Mouse (Mus musculus) adrenal gland (tissue): ENCODE results near the gene Arhgap44.

Experiments
- intact Hi-C: fragments of 180-260 bp; cut with DNase I; formaldehyde crosslinking; loops from one replicate; pipeline ENCODE4 v1.15.1; 2025
- microRNA-seq, 2 experiments: library from miRNA; unstranded; fragments of <30 nt; microRNA quantifications; one replicate each; pipeline ENCODE4; 2019

Gene Arhgap44

GRCm38 (mm10) chr11:65016754-65017153 is 146.0 kb downstream of the Arhgap44 start:
- intact Hi-C loops, result no loop called here

- intact Hi-C loops, result no loop called here
Measured at GRCm38 (mm10) chr11:65013906-65014305, 148.9 kb downstream of the Arhgap44 start.

DNA sequence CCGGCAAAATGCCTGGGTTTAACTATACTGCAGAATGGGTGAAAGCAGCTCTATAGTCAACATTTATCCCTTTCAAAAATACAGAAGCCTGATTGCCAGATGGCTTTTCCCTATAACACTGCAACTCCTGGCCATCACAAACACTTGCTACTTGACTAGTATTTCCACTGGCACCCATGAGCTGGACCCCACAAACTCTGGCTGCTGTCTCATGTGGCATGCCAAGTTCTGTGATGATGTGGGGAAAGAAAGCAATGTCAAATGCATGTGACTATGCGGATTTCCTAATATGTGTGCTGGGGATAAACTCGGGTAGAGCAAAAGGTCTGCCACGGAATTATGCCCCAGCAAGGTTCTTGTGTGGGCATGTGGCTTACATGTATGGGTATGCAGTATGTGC is 156.7 kb downstream of the Arhgap44 start:
- intact Hi-C loops, result no loop called here

DNA sequence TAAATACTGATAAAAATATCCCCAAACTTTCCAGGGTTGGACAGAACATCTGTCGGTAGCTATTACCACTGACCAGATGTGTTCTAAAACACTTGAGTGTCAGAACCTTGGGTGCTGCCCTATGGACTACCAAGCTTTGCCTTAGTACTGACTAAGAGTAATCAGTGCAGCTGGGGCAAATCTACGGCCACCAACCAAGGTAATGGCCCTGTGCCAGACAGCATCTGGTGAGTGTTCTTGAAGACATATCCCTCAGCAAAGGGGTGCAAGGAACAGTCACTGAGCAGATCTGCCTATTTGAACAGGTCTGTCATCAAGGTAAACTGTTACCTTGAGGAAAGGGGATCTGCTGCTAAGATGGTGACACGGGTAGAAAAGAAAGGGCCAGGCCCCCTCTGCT is 157.9 kb downstream of the Arhgap44 start:
- intact Hi-C loops, result no loop called here

DNA sequence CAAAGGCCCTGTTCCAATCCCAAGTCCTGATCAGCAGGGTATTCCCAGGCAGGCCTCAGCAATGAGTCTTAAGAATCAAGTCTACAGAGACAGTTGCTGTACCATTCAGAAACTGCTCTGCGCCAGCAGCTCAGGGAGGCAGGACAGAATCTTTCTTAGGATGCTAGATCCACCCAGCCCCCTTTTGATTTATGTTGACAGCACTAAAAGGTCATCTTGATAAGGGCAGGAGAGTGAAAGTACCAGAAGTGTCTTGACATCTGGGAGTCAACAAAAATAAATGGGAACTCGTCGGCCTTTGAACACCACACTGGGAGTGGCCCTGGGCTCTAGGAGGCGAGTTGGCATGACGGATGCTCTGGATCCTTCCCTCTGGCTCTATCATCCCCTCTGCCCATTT is 159.2 kb downstream of the Arhgap44 start:
- intact Hi-C loops, result no loop called here

DNA sequence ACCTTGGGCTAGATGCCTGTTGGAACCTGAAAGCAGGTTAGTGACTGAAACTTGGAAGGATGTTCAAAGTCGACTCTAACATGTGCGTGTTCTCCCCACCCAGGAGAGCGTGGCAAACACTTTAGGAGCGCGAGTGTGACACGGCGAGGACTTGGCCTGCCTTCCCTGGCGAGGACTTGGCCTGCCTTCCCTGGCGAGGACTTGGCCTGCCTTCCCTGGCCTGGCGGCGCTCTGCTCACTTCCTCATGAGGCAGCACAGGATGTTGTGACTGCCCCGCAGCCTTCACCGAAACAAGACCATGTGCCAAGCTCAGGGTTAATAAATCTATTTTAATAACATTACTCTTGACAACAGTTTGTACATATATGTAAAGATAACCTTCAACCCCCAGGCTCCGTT is 161.0 kb downstream of the Arhgap44 start:
- intact Hi-C loops, result no loop called here

DNA sequence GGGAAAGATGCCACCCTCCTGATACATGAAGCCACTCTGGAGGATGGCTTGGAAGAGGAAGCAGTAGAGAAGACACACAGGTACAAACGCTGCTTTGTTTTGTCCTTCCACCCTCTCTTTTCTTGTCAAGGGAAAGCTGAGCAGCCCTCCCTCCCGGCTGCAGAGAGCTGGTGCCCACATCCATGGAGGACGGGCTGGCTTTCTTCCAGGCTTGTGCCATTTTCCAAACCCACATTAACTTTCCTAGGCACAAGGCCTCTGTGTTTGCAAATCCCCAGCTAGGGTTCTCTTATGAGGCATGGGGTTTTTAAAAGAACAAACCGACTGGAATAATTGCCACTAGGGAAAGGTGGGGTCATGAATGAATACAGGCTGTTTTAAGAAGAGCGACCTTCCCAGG is 163.1 kb downstream of the Arhgap44 start:
- intact Hi-C loops, result no loop called here

DNA sequence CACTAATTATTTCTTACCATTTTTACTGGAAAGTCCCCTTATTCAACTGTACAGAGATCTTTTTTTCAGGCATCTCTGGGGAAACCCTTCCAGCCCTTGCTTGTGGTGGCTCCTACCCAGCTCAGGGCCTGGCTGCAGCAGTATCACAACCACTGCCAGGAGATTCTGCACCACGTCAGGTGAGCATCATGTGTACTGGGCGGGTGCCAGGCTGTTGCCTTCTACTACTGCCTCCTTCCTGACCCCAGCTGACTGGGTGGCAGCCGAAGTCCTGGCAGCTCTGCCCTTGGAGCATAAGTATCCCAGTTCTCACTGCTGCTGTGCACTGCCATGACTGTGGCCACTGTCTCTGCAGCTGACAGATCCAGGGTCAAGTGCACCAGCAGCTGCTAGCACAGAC is 164.3 kb downstream of the Arhgap44 start:
- intact Hi-C loops, result no loop called here

- intact Hi-C loops, result no loop called here
Measured at GRCm38 (mm10) chr11:64988556-64988955, 174.2 kb downstream of the Arhgap44 start.

DNA sequence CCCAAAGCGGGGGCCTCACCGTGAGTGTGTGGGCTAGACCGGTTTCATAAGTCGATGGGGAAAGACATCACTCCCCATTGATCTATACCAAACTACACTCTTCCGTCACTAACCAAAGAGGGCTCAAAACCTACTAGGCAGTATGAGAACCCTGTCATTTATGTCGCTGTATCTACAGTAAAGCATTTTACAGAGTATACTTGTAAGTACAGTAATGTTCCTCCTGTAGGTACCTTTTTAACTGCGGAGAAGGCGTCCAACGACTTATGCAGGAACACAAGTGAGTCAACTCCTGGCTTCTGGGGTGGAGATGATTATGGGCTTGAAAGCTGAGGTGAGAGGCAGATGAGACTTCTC is 183.3 kb downstream of the Arhgap44 start:
- intact Hi-C loops, result no loop called here

- intact Hi-C loops, result no loop called here
Measured at GRCm38 (mm10) chr11:64978720-64979488, 183.9 kb downstream of the Arhgap44 start, which contains the start of gene Elac2. Gene Elac2, plus strand, starts transcription at chr11:64979038.

GRCm38 (mm10) chr11:64972418-64972817 is 190.3 kb downstream of the Arhgap44 start:
- intact Hi-C loops, result no loop called here

DNA sequence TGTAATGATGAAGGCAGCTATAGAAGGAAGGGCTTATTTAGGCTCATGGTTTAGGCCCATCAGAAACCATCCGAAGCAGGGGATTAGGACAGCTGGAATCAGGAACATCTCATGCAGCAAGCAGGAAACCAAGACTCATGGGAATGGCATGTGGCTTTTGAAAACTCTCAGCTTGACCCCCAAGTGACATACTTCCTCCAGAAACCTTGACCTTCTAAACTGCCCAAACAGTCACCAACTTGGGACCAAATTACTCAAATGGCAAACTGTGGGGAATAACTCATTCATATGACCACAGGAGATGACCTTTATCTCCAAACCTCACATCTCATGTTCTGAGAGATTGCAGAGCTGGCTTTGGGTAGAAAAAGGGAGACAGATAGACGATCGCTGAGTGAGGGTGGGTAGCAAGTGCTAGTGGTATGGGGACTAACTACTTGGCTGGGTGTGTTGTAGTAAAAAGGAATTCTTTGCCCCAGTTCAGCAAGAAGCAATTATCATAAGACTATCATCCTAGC is 191.2 kb downstream of the Arhgap44 start:
- intact Hi-C loops, result no loop called here

- intact Hi-C loops, result loop anchor here (2.0 to 10.0 kb wide), 4 partner anchors 217 to 1702 kb away; partner anchors contain the start of gene Hs3st3b1
Measured at GRCm38 (mm10) chr11:64968939-64969342, 193.8 kb downstream of the Arhgap44 start.

DNA sequence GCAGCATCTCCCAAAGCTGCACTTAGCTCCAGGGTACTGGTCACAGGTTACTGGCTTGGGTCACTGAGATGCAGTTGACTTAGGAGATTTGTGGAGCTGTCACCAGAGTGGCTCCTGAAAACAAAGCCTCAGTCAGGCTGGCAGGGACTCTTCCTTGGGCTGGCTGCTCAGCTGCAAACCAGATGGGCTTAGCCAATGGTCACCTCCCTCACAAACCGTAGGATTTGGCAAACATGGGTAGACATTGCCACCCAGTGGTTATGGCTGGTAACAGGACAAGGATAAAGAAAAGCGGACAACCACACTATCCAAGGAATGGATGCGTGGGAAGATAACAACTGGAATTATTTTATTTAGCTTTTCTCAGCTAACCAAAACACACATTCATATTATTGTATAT is 194.3 kb downstream of the Arhgap44 start:
- intact Hi-C loops, result loop anchor here (2.0 to 10.0 kb wide), 4 partner anchors 216 to 1701 kb away; partner anchors contain the start of gene Hs3st3b1

DNA sequence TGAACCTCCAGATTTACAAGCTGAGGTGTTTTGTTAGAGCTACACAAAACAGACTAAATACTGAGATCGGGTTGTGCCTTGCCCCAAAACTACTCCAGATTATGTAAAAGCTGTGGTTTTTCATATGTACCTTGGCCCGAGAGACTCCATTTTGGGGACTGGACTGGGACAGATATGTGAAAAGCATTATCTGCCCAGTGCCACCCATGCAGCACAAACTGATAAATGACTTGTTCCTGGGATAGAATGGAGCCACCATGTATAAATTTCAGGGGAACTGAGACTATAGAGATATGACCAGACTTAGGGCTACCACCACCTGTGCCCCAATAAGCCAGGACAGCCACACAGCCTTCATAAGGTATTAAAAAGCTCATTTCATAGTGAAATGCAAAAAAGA is 200.1 kb downstream of the Arhgap44 start:
- intact Hi-C loops, result loop anchor here (10.0 kb wide), 1 partner anchor 1038 kb away; the partner anchor contains the start of gene Hs3st3b1

- intact Hi-C loops, result no loop called here
Measured at GRCm38 (mm10) chr11:64956962-64957729, 205.6 kb downstream of the Arhgap44 start.

Small RNA genes within 50 kb of the gene (microRNA-seq; reads per million reads assigned to microRNA genes)
- gene Gm25991, result 0 reads per million in 2 experiments
